Mouse (Mus musculus): ENCODE measurements around the gene 1810043G02Rik.
A peak's percentile ranks its signal among the peaks of the same experiment; 100 is the strongest.

GRCm38 (mm10) chr10:77984660-77985059, 6.3 kb downstream of the 1810043G02Rik start:
- TF ChIP-seq POLR2A (IDR thresholded peaks at IDR 0.05; ENCODE audit: insufficient read depth, low read depth, low read length) (no peak), CTCF (IDR thresholded peaks at IDR 0.05; ENCODE audit: insufficient read depth, low read depth, low read length) (peak; percentile 56)

All from olfactory bulb, adult 2 months (tissue).